Mouse (Mus musculus): ENCODE results near the gene Btbd9. TPM values are rescaled to one million over a fixed set of nuclear protein-coding genes. Genes with fewer than 3 reads are reported as not detected.

The Btbd9 gene
- total RNA-seq (2014; fragmentation: Nextera tagmentation) (34.7 and 40.5 TPM in 2 replicates), total RNA-seq (2017) (22.0 and 22.1 TPM in 2 replicates)

DNA sequence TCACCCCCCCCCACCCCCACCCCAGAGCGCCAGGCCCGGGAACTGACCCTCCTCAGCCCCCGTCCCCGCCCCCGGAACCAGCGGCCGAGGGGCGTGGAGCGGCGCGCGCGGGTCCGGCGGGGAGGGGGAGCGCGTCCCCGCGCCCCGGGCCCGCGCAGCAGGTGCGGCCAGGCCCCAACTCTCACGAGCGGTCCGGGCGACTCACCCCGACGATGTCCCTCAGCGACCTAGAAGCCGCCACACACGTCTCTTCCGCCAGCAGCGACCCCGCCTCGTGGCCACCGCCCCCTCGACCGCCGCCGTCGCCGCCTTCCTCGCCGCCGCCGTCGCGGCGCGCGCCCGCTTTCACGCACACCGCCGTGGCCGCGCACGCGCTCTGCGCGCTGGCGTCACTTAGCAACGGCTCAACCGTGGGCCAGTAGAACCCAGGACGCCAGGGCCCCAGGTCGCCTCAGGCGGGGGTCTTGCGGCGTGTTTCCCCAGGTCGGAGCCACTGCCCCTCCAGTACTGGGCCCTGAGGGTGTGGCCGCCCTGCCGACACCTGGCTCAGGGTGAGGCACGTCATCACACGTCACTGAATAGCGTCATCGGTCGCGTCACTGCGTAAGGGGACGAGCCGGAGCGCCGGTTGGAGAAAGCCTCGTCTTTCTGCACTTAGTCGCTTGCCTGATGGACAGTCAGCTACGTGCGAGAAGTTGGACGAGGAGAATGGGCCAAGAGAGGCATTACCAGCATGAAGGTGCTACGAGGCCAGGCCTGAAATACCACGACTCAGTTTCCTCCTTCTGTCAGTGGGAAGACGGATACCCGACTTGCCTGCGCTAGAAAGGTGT, at the start of gene Btbd9:
TSS of gene Btbd9 (minus strand) at position 548 of the 833 bp plus-strand sequence.
- peak; percentile 90 for ATAC-seq (replicated peaks; ENCODE audit: poor library complexity, severe bottlenecking)

DNA sequence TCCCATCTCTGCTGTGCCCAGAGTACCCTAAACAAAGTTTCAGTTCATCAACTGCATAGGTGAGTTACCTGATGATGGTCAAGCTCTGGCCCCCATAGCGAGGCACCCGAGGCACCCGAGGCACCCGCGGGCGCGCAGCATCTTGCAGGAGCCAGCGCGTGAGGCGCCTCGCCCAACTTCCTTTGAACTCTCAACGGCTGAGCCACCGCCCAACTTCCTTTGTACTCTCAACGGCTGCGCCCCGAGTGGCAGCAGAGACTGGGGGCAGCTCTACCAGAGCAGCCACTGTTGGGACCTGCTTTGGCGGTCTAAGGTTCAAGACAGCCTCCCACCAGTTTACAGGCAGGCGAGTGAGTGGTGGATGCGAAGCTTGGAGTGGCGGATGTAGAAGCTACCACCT, 47.8 kb upstream of the Btbd9 start, which contains the start of gene Dnah8:
TSS of gene Dnah8 (plus strand) at position 223 of the 400 bp plus-strand sequence.
- peak; percentile 74 for ATAC-seq (replicated peaks; ENCODE audit: poor library complexity, severe bottlenecking)

DNA sequence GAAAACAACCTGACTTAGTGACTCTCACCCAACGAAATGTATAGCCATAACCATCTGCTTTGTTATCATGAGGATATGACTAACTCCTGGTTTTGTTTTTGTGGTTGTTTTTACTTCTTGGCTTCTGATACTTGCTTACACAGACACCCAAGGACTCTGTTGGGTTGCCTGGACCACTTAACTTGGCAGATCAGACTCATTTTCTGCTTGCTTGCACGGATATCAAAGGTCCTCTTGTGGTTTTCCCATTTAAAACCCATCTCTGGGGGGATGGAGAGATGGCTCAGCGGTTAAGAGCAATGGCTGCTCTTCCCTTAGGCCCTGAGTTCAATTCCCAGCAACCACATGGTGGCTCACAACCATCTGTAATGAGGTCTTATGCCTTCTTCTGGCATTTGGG, 46.9 kb upstream of the Btbd9 start:
- no peak for ATAC-seq (replicated peaks; ENCODE audit: poor library complexity, severe bottlenecking)

DNA sequence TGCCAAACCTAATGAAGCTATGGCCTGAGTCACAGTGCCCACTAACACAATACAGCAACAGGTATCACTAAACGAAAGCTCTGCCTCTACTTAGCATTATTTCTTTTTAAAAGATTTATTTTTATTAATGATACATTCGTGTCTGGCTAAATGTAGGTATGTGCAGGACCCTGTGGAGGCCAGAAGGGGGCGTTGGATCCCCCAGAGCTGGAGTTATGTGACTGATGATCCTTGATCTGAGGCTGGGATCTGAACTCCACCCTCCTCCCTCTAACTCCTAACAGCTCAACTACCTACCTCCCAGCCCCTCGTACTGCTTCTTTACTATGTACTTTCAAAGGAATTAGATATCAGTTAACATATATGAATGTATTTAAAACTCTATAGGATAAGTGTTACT, 45.2 kb upstream of the Btbd9 start:
- ATAC-seq (replicated peaks; ENCODE audit: poor library complexity, severe bottlenecking), result no peak

DNA sequence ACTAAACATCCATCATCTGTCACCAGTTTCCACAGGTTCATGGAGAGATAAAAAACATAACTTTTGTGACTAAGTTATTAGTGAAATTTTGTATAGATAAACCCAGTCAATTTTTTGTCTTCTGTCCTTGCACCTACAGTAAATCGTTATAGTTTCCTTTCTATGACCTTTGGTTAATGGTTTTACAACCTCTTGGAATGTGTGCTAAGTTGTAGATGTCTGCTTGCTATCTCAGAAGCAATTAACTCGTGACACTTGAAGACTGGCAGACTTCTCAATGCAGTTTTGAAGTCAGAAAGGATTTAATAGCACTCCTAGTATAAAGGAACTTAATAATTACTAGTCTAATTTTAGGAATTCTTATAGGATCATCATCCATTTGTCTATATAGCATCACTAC, 44.3 kb upstream of the Btbd9 start:
- ATAC-seq (replicated peaks; ENCODE audit: poor library complexity, severe bottlenecking), result no peak

DNA sequence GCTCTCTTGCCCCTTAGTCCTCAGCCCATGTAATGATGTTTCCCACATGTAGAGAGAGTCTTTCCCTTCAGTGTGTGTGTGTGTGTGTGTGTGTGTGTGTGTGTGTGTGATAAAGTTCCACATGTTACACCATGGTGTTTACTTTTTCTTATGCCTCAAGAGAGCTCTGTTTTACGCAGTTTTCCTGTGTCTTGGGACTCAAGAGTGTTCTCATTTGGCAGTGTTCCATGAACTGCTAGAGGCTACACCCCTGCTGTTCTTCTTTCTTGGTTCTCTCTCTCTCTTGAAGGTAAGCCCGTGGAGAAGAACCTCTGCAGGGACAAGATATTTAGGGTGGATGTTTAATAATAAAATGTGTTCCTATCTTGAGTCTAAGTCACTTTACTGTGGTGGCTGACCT, 42.9 kb upstream of the Btbd9 start:
- ATAC-seq (replicated peaks; ENCODE audit: poor library complexity, severe bottlenecking), result no peak

DNA sequence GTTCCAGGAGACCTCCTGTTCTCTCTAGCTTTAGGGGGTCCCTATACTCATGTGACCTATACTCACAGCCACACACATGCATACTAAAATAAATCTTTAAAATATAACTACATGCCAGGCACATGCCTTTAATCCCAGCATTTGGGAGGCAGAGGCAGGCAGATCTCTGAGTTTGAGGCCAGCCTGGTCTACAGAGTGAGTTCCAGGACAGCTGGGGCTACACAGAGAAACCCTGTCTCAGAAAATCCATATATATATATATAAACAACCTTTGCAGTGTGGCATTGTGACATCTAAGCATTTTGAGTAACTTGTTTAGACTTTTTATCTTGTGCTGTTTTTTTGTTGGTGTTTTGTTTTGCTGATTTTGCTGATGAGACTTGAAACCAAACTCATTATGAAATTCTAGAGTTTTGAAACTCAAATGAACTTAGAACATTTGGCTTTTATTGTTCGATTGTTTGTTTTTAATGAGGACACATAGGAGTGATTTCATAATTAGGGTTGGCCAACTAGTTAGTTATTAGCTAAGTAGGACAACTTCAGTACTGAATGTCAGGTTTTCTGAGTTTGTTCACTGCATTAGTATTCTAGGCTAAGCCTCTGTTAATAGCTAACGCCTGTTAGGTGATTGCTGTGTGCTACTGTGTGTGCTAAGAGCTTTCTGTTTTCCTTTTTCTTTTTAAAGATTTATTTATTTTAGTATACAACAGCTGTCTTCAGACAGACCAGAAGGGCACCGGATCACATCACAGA, 42.0 kb upstream of the Btbd9 start:
- ATAC-seq (replicated peaks; ENCODE audit: poor library complexity, severe bottlenecking), result no peak

DNA sequence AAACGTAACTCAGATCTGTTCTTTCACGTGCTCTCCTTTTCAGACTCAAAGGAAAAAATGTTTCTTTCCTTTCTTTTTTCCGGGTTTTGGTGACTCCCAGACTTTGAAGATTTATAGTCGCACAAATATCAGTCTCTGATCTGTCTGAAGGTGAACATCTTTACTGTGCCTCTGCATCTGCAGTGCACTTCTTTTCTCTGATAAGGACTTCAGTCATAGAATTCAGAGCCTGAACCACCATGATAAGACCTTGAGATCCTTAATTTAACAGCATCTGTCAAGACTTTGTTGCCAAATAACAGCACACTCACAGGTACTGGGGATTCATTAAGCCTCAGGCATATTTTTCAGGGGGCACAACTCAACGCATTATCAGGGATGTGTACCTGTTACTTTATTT, 39.9 kb upstream of the Btbd9 start:
- no peak for ATAC-seq (replicated peaks; ENCODE audit: poor library complexity, severe bottlenecking)

DNA sequence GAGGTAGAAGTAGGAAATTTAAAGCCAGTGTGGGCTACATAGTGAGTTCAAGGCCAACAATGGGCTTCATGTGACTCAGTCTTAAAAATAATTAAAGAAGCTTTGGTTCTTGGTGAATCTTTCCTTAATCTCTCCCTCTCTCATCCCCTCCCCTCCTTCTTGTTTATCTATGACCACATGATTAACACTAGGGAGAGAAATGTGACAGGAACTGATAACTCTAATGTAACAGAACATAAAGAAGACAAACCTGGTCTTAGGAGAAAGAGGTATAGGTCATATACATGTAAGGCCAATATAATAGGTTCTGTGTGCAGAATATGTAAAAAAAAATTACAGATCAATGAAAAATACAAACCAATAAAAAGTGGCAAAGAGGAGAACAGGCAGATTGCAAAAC, 37.1 kb upstream of the Btbd9 start:
- no peak for ATAC-seq (replicated peaks; ENCODE audit: poor library complexity, severe bottlenecking)

DNA sequence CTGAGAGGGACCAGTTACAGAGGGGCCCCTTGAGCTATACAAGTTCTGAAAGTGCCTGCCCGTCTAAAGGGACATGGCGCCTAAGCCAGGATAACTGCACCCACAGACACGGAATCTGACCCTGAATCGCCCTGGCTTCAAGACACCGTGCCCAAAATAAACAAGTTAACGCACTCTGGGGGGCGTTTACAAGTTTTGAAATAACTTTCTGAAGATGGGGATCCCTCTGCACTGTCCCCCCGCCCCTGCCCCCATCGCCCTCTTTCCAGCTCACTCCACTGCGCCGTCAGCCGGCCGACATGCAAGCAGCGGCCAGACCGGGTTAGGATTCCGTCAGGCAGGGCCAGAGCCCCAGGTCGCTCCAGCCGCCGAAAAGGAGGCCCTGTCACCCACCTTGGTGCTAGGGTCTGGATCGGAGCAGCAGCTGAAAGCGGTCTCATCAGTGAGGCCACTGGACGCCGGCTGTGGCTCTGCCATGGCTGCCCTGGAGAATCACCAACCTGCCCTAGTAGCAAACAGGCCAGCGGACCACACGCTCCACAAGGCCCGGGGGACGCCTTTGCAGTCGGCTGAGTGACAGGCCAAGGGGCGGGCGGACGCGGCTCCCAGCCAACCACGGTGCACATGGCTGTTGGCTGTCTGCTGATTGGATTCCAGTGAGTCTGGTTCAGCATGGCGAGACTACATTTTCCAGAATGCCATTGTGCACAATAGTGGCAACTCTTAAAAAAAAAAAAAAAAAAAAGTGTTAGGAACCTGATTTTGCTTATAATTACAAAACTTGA, 36.0 kb upstream of the Btbd9 start:
- ATAC-seq (replicated peaks; ENCODE audit: poor library complexity, severe bottlenecking), result peak; percentile 100

DNA sequence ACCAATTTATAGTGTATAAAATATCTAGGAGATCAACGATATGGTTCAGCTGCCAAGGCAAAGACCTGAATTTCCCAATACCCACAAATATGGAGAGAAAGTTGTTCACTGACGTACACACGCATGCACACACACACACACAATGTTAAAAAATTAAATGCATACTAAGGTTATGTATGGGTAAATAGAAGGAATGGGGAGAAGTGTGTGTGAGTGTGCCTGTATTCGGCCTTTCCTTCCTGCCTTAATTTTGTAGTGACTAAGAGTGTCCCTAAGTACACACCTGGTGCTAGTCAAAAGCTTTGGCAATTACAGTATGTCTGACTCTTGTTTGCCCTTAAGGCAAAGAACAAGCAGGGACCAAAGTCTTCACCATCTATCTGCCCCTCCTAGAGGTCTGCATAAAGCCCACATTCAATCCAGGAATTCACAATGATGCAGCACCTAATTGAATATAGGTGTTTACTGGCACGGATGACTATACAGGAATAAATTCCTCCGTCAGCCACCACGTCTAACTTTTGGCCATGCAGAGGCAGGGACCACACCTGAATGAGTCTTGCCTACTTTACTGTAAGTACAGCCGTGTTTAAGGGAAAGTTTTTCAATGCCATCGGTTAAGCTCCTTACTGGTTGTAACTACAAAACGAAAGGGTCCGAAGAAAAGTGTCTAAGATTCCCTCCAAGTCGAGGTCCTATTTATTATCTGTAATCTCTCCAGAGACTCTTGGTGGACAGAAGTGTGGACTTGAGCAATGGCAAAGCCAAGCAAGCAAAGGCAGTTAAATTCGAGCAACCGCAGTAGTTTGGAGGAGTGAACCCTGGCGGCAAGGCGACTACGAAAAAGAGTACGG, 35.2 kb upstream of the Btbd9 start:
- no peak for ATAC-seq (replicated peaks; ENCODE audit: poor library complexity, severe bottlenecking)

DNA sequence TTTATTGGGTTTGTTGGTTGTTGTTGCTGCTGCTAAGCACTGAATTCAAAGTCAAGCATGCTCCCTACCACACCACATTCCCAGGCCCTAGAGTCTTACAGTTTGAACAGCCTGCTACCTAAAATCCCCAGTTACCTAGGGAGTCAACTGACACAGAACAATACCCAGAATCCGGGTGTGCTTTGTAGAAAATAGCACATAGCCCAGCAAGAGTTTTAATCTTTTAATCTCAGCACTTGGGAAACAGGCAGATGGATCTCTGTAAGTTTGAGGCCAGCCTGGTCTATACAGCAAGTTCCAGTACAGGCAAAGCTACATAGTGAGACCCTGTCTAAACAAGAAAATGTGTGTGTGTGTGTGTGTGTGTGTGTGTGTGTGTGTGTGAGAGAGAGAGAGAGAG, 34.5 kb upstream of the Btbd9 start:
- no peak for ATAC-seq (replicated peaks; ENCODE audit: poor library complexity, severe bottlenecking)

DNA sequence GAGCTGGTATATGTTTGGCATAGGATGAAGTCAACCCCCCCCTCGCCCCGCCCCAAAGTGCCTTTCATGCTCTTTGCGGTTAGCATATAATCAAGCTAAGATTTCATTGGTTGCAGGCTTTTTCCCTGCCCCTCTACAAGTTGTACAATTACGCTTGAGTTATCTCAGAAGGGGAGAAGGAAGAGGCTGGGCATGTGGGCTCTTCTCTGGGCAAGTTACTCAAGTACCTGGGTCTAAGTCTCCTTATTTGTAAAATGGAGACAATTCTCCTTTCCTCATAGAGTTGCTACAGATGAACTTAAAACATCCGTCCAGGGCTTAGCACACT, 33.7 kb upstream of the Btbd9 start:
- ATAC-seq (replicated peaks; ENCODE audit: poor library complexity, severe bottlenecking), result no peak

DNA sequence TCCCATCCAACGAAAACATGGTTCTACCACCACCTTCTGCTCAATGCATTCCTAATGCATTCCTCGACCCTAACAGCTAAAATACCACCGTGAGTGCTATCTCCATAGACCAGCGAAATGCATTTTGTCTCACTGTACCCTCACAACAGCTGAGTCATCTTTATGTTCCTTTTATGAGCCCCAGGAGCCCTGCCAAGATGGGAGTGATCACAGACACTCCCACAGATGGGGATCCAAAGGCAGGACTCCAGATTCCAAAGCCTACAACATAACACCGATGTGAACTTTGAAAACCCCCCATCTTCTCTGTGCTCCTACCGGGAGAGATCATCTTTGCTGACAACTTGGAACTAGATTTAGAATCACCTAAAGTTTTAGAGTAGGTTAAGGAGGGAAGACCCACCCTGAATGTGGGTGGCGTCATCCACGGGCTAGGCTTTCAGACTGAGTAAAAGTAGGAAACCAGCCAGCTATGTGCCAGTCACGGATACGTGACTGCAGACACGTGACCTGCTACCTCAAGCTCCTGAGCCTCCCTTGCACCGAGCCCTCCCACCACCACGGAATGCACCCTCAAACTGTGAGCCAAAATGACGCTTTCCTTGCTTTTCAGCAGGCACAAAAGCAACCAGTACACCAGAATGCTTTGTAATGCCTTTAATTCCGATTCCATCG, 33.2 kb upstream of the Btbd9 start:
- ATAC-seq (replicated peaks; ENCODE audit: poor library complexity, severe bottlenecking), result no peak

DNA sequence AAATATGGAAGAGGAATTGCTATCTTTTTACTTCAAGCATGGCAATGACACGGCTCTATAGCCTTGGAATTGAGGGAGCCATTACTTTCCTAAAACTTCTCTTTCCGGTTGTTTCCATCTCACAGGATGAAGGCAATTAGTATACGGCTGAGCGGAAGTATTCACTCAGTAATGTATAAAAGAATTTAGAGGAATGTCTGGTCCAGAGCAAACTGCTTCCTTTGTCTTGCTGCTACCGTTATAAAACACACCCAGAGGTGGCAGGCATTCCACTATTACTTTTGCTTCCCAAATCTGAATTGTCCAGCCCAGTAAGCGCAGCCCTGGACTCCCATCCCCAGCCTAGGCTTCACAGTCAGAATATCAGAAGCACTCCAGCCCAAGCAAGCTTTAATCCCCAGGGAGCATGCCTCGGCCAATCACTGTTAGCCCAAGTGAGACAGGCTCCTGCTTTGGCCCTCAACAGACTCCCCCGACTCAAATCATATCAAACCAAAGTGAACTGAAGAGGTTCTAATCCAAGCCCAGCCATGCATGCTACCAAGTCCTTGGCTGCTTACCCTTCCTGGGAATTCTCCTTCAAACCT, 31.7 kb upstream of the Btbd9 start:
- ATAC-seq (replicated peaks; ENCODE audit: poor library complexity, severe bottlenecking), result no peak

DNA sequence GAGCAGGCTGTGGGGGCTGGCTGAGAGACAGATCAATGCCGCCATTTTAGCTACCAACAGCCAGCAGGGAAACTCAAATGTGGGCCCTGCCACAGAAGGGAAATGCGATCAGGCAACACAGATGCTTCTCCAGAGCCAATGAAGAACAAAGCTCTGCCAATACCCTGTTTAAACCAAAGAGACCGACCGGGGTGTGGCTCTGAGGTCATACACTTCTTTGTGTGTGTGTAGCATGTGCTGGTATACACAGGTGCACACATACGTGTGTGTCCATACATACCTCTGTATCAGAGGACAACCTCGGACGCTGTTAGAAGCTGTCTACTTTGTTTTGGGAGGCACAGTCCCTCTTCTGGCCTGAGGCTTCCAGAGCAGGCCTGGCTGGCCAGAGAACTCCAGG, 31.0 kb upstream of the Btbd9 start:
- ATAC-seq (replicated peaks; ENCODE audit: poor library complexity, severe bottlenecking), result no peak

DNA sequence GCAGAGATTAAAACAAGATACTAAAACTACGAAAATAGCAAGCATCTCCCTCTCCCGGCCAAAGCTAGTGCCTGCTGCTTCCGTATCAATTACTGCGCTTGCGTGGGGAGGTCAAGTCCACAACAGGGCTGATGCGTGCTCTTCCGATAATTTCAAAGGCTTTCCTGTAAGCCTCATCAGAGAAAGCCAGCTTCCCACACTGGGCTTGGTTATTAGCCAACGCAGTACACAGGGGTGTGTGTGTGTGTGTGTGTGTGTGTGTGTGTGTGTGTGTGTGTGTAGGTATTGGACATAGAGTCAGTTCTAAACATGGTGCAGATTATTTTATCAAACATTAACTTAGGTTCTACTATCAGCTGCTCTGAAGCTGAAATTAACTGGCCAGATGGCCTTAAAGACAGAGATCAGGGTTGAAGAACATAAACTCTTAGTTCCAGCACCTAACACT, 30.4 kb upstream of the Btbd9 start:
- no peak for ATAC-seq (replicated peaks; ENCODE audit: poor library complexity, severe bottlenecking)

DNA sequence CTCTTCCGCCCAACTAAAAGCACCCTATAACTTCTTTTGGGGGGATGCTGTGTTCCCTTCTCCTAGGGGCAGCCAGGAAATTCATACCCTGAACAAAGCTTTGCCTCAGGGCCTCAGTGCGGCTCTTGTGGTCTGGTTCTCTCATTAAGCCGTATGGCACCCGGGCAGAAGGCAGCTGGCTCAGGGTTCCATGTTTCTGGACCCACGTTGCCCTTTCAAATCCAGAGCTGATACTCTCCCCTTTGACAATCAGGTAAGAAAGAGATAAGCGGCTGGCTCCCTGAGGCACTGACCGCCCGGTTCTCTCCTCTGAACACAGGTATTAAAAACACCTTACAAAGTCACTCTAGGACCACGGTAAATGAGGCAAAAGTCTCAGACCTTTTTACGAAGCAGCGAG, 29.9 kb upstream of the Btbd9 start:
- no peak for ATAC-seq (replicated peaks; ENCODE audit: poor library complexity, severe bottlenecking)

DNA sequence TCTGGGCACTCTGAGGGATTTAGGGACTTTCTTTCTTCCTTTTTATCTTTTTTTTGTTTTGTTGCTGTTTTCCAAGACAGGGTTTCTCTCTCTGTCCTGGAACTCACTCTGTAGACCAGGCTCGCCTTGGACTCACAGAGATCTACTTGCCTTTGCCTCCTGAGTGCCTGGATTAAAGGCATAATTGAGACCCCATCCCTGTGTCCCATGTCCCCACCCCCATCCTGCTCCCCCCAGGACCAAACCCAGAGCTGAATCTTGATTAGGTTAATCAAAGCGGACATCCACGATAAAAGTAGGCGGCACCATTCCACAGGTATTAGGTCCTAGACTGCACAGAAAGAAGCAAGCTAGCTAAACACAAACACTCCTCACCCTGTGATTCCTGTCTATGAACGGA, 28.7 kb upstream of the Btbd9 start:
- no peak for ATAC-seq (replicated peaks; ENCODE audit: poor library complexity, severe bottlenecking)
